Mouse (Mus musculus) kidney, adult 2 months (tissue): ENCODE measurements around the gene Trim10.

Source experiments
- CTCF ChIP-seq: fragments of 200-500 bp; conservative IDR thresholded peaks from 2 replicates; pipeline ENCODE4 v1.5.1; 2011; ENCODE audit warnings: low read depth, mild to moderate bottlenecking, control low read depth, low read length, moderate library complexity, mixed read lengths; ENCODE audit not compliant: insufficient read depth, insufficient read length
- POLR2A ChIP-seq: fragments of 200-500 bp; IDR thresholded peaks from one replicate; pipeline ENCODE4 v1.6.1; 2011; ENCODE audit warnings: low read depth, low read length, control low read depth

- peak; percentile 74 for TF ChIP-seq CTCF
- TF ChIP-seq POLR2A = no peak
Measured at GRCm38 (mm10) chr17:36892362-36892761, 23.0 kb downstream of the Trim10 start.
